Mouse (Mus musculus) kidney, adult 2 months (tissue): ENCODE data around the gene Zbtb20.

Experiments used
- CTCF ChIP-seq: fragments of 200-500 bp; conservative IDR thresholded peaks from 2 replicates; pipeline ENCODE4 v1.5.1; 2011; ENCODE audit warnings: low read depth, mild to moderate bottlenecking, control low read depth, low read length, moderate library complexity, mixed read lengths; ENCODE audit not compliant: insufficient read depth, insufficient read length
- POLR2A ChIP-seq: fragments of 200-500 bp; IDR thresholded peaks from one replicate; pipeline ENCODE4 v1.6.1; 2011; ENCODE audit warnings: low read depth, low read length, control low read depth

DNA sequence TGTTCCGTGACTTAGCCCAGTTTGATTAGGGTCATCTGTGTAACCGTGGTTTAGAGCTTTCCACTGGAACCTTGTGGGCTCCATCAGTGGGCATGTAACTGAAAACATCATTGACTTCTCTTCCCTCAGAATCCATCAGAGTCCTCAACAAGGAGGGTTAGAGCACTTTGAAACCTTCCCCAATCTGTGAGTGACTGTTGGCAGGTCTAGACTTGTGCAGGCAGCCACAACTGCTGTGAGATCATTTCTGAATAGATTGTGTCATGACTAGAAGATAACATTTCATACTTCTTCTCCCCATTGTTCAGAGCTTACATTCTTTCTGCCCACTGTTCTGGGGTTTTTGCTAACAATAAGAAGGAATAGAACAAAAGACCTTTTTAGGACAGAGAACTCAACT is 385.2 kb downstream of the Zbtb20 start:
- TF ChIP-seq CTCF (no peak), POLR2A (no peak)
